Mouse (Mus musculus) kidney, adult 2 months (tissue): ENCODE measurements at regions not wholly inside any gene's neighbourhood (a gene's known extent, or its start where the extent isn't known, plus 50 kb on each side); places are given as distances from the start of the nearest gene placed in this dataset.

Experiments used
- CTCF ChIP-seq: fragments of 200-500 bp; conservative IDR thresholded peaks from 2 replicates; pipeline ENCODE4 v1.5.1; 2011; ENCODE audit warnings: low read depth, mild to moderate bottlenecking, control low read depth, low read length, moderate library complexity, mixed read lengths; ENCODE audit not compliant: insufficient read depth, insufficient read length
- POLR2A ChIP-seq: fragments of 200-500 bp; IDR thresholded peaks from one replicate; pipeline ENCODE4 v1.6.1; 2011; ENCODE audit warnings: low read depth, low read length, control low read depth

DNA sequence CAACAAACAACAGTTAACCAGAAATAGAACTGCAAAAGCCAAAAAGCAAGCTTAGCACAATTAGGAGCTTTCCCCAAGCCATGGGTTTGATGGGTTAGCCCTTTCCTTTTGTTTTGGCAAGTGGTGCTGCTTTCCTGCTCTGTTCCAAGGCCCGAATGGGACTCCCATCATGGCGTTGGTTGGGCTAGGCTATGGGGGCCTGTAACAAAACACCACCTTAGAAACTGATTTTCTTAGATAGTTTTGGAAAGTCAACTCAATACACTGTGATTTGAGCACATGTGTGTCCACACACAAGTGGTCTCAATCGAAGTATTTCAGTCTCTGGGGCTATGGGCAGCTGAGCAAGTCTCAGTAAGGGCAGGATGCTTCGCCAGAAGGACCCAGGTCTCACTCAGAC lies 470.5 kb upstream of the Kif2a start:
- TF ChIP-seq POLR2A = no peak
- TF ChIP-seq CTCF = no peak
